ENCODE assay signal across 8 mouse cellular contexts in genomic region chr9:65141976-65142318, GRCm38 (mm10). TPM values are rescaled to one million over a fixed set of nuclear protein-coding genes. Genes with fewer than 3 reads are reported as not detected.
A peak's percentile ranks its signal among the peaks of the same experiment; 100 is the strongest.
DNase-seq lines count a peak whose midpoint lies in the region; ATAC-seq lines count a peak whose summit lies in the region.

No protein-coding gene starts in this region.

- H3K4me1 ChIP-seq in forebrain, embryonic 16.5 days (replicated peaks; ENCODE audit: control insufficient read depth, insufficient read depth, low read length), result peaks cover 32% of the 10 kb centered on the region
- peaks cover 17% of the 10 kb centered on the region for H3K4me1 ChIP-seq in kidney, embryonic 16.5 days (ENCODE audit: insufficient read depth, low read length)
- H3K4me1 ChIP-seq in midbrain, embryonic 12.5 days, result peaks cover 67% of the 10 kb centered on the region

- ATAC-seq in frontal cortex, adult (ENCODE audit: low TSS enrichment), result peak; percentile 25; the same call in 1 of the 2 replicates
- ATAC-seq in forebrain, embryonic 16.5 days, result peak; percentile 48
- peak; percentile 67 for ATAC-seq in kidney, embryonic 16.5 days (ENCODE audit: low FRiP score, low TSS enrichment)
- ATAC-seq in midbrain, embryonic 12.5 days (ENCODE audit: low FRiP score, low read depth), result peak; percentile 32; the same call in 1 of the 2 replicates
- ATAC-seq in activated CD4-positive, CD25-positive, alpha-beta regulatory T cell, adult 4 months, result no peak

- H3K36me3 ChIP-seq in forebrain, embryonic 16.5 days (ENCODE audit: control insufficient read depth, insufficient read depth), result no peaks in the 10 kb centered on the region
- H3K36me3 ChIP-seq in kidney, embryonic 16.5 days (ENCODE audit: insufficient read depth, low read length), result 0 out of 2 replicates have a peak, but pooled peaks cover 2% of the 10 kb centered on the region
- H3K36me3 ChIP-seq in midbrain, embryonic 12.5 days, result peaks cover 36% of the 10 kb centered on the region

- peak overlapping the region; percentile 98 for H3K9ac ChIP-seq in forebrain, embryonic 16.5 days (replicated peaks; ENCODE audit: low read depth, low read length)
- peak overlapping the region; percentile 80 for H3K9ac ChIP-seq in kidney, embryonic 16.5 days (replicated peaks; ENCODE audit: low read length)
- peak overlapping the region; percentile 98 for H3K9ac ChIP-seq in midbrain, embryonic 12.5 days (replicated peaks)

- peak overlapping the region; percentile 84 for H3K4me3 ChIP-seq in forebrain, embryonic 16.5 days (replicated peaks; ENCODE audit: low read length)
- peak overlapping the region; percentile 76 for H3K4me3 ChIP-seq in kidney, embryonic 16.5 days (ENCODE audit: low read length)
- H3K4me3 ChIP-seq in midbrain, embryonic 12.5 days, result peak overlapping the region; percentile 90

- DNase-seq in frontal cortex, postnatal 14 days (ENCODE audit: low spot score in 2 of 2), result no peak
- peak; percentile 53 for DNase-seq in R1 (ENCODE audit: low read depth, low spot score)
- DNase-seq in layer of hippocampus, postnatal 10 days (ENCODE audit: low spot score in 2 of 2), result no peak

- no peaks in the 10 kb centered on the region for H3K27me3 ChIP-seq in forebrain, embryonic 16.5 days (replicated peaks; ENCODE audit: control insufficient read depth, insufficient read depth, low read length)
- peaks cover 16% of the 10 kb centered on the region; the same call in 1 of the 2 replicates for H3K27me3 ChIP-seq in kidney, embryonic 16.5 days (ENCODE audit: insufficient read depth, low read length)
- H3K27me3 ChIP-seq in midbrain, embryonic 12.5 days, result peaks cover 4% of the 10 kb centered on the region; the same call in 1 of the 2 replicates

- peak overlapping the region; percentile 95 for H3K27ac ChIP-seq in forebrain, embryonic 16.5 days (ENCODE audit: low read length)
- peak overlapping the region; percentile 77 for H3K27ac ChIP-seq in kidney, embryonic 16.5 days (ENCODE audit: low read length)
- peak overlapping the region; percentile 98 for H3K27ac ChIP-seq in midbrain, embryonic 12.5 days (replicated peaks)

- under 1% methylated on average over 17 of the region's 17 CpGs for WGBS in forebrain, embryonic 16.5 days
- under 1% methylated on average over 17 of the region's 17 CpGs for WGBS in kidney, embryonic 16.5 days
- WGBS in midbrain, embryonic 12.5 days, result 0% methylated on average over 17 of the region's 17 CpGs

- H3K4me2 ChIP-seq in forebrain, embryonic 16.5 days (ENCODE audit: low read length), result peak overlapping the region; percentile 70
- peak overlapping the region; percentile 95 for H3K4me2 ChIP-seq in kidney, embryonic 16.5 days (replicated peaks; ENCODE audit: low read depth, low read length)
- peak overlapping the region; percentile 77 for H3K4me2 ChIP-seq in midbrain, embryonic 12.5 days (replicated peaks)

- no peaks in the 10 kb centered on the region for H3K9me3 ChIP-seq in forebrain, embryonic 16.5 days (ENCODE audit: control insufficient read depth, low read length)
- H3K9me3 ChIP-seq in kidney, embryonic 16.5 days (ENCODE audit: low read length), result no peaks in the 10 kb centered on the region
- no peaks in the 10 kb centered on the region for H3K9me3 ChIP-seq in midbrain, embryonic 12.5 days

RNA-seq across cellular contexts. Expression of gene Igdcc3, which starts 1.0 kb away (rescaled TPM):
- polyA plus RNA-seq in forebrain, embryonic 16.5 days (2015; fragmentation: Nextera tagmentation; extraction: Ambion mirVana), result 8.3 and 8.5 TPM in 2 replicates
- 3.2 and 3.3 TPM in 2 replicates for polyA plus RNA-seq in kidney, embryonic 16.5 days (2015; fragmentation: Nextera tagmentation; extraction: Ambion mirVana)
- polyA plus RNA-seq in midbrain, embryonic 12.5 days (2016; fragmentation: Nextera tagmentation; extraction: Ambion mirVana), result 62.1 and 74.7 TPM in 2 replicates
- polyA plus RNA-seq in activated CD4-positive, CD25-positive, alpha-beta regulatory T cell, adult 4 months (2017; shearing (Covaris generic)), result not detected
- 1 to 10 TPM; 5.4 to 7.1 TPM for total RNA-seq in layer of hippocampus, postnatal 10 days (2021)

RNA-seq across cellular contexts. Expression of gene Igdcc4, which starts 40.7 kb away (rescaled TPM):
- 13.8 and 15.2 TPM in 2 replicates for polyA plus RNA-seq in forebrain, embryonic 16.5 days (2015; fragmentation: Nextera tagmentation; extraction: Ambion mirVana)
- 10.9 and 12.0 TPM in 2 replicates for polyA plus RNA-seq in kidney, embryonic 16.5 days (2015; fragmentation: Nextera tagmentation; extraction: Ambion mirVana)
- polyA plus RNA-seq in midbrain, embryonic 12.5 days (2016; fragmentation: Nextera tagmentation; extraction: Ambion mirVana), result 18.2 and 19.5 TPM in 2 replicates
- polyA plus RNA-seq in activated CD4-positive, CD25-positive, alpha-beta regulatory T cell, adult 4 months (2017; shearing (Covaris generic)), result under 1 TPM in 1 of 2 experiments, not detected in 1; 0.11 TPM
- total RNA-seq in layer of hippocampus, postnatal 10 days (2021), result 10 to 100 TPM; 37.7 to 44.7 TPM

RNA-seq across cellular contexts. Expression of gene Parp16, which starts 53.2 kb away (rescaled TPM):
- 5.4 and 6.6 TPM in 2 replicates for polyA plus RNA-seq in forebrain, embryonic 16.5 days (2015; fragmentation: Nextera tagmentation; extraction: Ambion mirVana)
- polyA plus RNA-seq in kidney, embryonic 16.5 days (2015; fragmentation: Nextera tagmentation; extraction: Ambion mirVana), result 7.4 and 8.6 TPM in 2 replicates
- polyA plus RNA-seq in midbrain, embryonic 12.5 days (2016; fragmentation: Nextera tagmentation; extraction: Ambion mirVana), result 5.6 and 6.5 TPM in 2 replicates
- polyA plus RNA-seq in activated CD4-positive, CD25-positive, alpha-beta regulatory T cell, adult 4 months (2017; shearing (Covaris generic)), result 1 to 10 TPM; 5.7 to 6.6 TPM
- 1 to 10 TPM; 4.5 to 5.6 TPM for total RNA-seq in layer of hippocampus, postnatal 10 days (2021)

Comparison
In these comparisons a context has a peak if more than half of its experiments do, and no peak if none do; other contexts are left out.
1. RNA of gene Igdcc4, which starts 40.7 kb away (polyA plus RNA-seq): 18.2 to 19.5 TPM in midbrain, embryonic 12.5 days, 13.8 to 15.2 TPM in forebrain, embryonic 16.5 days and 10.9 to 12.0 TPM in kidney, embryonic 16.5 days; 0.11 TPM in activated CD4-positive, CD25-positive, alpha-beta regulatory T cell, adult 4 months; every median in the first group is over 10 times any median in the second.
2. Peak in every context shown above with its lines, with median percentiles within 50 percentile points of each other: H3K27ac ChIP-seq, H3K4me2 ChIP-seq, H3K4me3 ChIP-seq and H3K9ac ChIP-seq.